Mouse (Mus musculus): ENCODE data around the gene Cpsf2. TPM values are rescaled to one million over a fixed set of nuclear protein-coding genes. Genes with fewer than 3 reads are reported as not detected.

Gene Cpsf2
- polyA plus RNA-seq, 1 experiment from 2014 or later: 27.3 TPM

DNA sequence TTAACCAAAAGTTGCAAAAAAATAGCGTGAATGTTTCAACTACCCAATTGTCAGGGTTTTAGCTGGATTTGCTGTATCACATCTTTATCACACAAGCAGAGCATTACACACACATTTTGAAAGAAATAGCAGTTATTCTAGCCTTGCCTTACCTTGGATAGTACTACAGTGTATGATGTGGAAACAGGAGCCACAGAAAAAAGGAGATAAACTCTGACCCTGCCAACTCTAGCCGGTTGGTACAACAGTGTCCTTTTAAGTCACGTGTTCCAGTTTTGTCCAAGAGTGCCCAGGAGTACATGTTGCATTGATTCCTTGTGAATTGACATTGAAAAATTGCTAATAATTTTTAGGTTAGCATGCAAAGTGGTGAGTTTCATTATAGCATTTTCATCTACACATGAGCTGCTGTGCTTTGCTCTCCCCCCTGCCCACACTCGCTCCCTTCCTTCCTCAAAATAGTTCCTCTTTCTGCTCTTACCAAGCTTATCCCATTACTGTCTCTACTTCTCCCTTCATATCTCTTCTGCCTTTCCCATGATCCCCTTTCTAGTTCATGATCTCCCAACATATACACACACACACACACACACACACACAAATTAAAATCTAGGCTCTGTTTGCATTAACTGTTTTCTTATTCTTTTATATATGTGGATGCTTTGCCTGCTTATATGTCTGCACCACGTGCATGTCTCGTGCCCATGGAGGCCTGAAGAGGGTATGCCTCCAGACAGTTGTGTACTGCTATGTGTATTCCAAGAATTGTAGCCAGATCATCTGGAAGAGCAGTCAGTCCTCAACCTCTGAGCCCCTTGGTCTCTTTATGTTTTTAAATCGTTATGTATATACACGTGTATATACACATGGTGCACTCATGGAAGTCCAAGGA lies 19.0 kb downstream of the Cpsf2 start:
- no peak overlapping the region for H3K4me3 ChIP-seq (ENCODE audit: low read depth, low read length)
- DNase-seq (ENCODE audit: low spot score) (no peak), ATAC-seq (ENCODE audit: low read depth) (no peak)
- no peaks in the 10 kb centered on the region for H3K9me3 ChIP-seq (ENCODE audit: control insufficient read depth, low read length)
- no peaks in the 10 kb centered on the region for H3K27me3 ChIP-seq (replicated peaks; ENCODE audit: control insufficient read depth, insufficient read depth, low read length)
- H3K4me2 ChIP-seq (ENCODE audit: low read depth, low read length): no peak overlapping the region
- no peak overlapping the region for H3K9ac ChIP-seq (ENCODE audit: low read depth, low read length)
- no peaks in the 10 kb centered on the region for H3K4me1 ChIP-seq (ENCODE audit: control insufficient read depth, insufficient read depth, low read length)
- no peak overlapping the region for H3K27ac ChIP-seq (replicated peaks; ENCODE audit: low read depth, low read length)
- 93% methylated on average over 8 of the region's 8 CpGs for WGBS
- peaks cover 77% of the 10 kb centered on the region for H3K36me3 ChIP-seq (ENCODE audit: control insufficient read depth, insufficient read depth, low read length)

DNA sequence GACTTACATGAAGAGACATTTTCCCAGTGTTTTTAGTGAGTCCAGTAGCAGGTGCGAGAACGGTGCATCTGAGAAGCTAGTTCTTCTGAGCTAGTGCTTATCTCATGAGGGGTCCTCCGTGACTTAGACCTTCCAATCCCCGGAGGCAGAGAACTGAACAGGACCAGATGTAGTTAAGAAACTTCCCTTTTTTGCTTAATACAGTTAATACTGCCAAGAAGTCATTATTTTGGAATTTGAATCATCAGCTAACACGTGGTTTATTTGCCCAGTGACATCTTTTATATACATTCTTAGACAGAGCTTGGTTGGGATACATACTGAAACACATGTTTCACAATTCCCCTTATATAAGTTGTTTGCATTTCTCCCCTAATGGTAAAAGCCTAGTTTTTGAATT lies 23.1 kb downstream of the Cpsf2 start:
- Histone ChIP-seq H3K27me3 (replicated peaks; ENCODE audit: control insufficient read depth, insufficient read depth, low read length) (no peaks in the 10 kb centered on the region), H3K27ac (replicated peaks; ENCODE audit: low read depth, low read length) (no peak overlapping the region), H3K4me1 (ENCODE audit: control insufficient read depth, insufficient read depth, low read length) (no peaks in the 10 kb centered on the region), H3K4me3 (ENCODE audit: low read depth, low read length) (no peak overlapping the region), H3K36me3 (ENCODE audit: control insufficient read depth, insufficient read depth, low read length) (peaks cover 80% of the 10 kb centered on the region), H3K9ac (ENCODE audit: low read depth, low read length) (no peak overlapping the region), H3K9me3 (ENCODE audit: control insufficient read depth, low read length) (no peaks in the 10 kb centered on the region), H3K4me2 (ENCODE audit: low read depth, low read length) (no peak overlapping the region)
- no peak for ATAC-seq (ENCODE audit: low read depth)
- 90% methylated on average over 5 of the region's 5 CpGs for WGBS
- DNase-seq (ENCODE audit: low spot score): no peak

DNA sequence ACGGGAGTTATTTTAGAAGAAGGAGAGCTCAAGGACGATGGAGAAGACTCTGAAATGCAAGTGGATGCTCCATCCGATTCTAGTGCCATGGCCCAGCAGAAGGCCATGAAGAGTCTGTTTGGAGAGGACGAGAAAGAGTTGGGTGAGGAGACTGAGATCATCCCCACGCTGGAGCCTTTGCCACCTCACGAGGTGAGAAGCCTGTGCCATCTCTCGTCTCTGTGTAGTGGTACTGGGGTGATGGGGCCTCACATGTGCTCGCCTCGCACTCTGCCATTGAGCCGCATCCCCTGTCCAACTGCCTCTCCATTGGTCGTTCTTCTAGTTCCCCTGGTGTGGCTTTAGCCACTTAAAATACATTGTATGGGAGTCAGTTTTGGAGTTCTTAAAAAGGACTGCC lies 25.0 kb downstream of the Cpsf2 start:
- Histone ChIP-seq H3K4me3 (ENCODE audit: low read depth, low read length) (no peak overlapping the region), H3K9ac (ENCODE audit: low read depth, low read length) (no peak overlapping the region), H3K4me2 (ENCODE audit: low read depth, low read length) (no peak overlapping the region), H3K4me1 (ENCODE audit: control insufficient read depth, insufficient read depth, low read length) (no peaks in the 10 kb centered on the region), H3K27ac (replicated peaks; ENCODE audit: low read depth, low read length) (no peak overlapping the region), H3K27me3 (replicated peaks; ENCODE audit: control insufficient read depth, insufficient read depth, low read length) (no peaks in the 10 kb centered on the region), H3K36me3 (ENCODE audit: control insufficient read depth, insufficient read depth, low read length) (peaks cover 84% of the 10 kb centered on the region), H3K9me3 (ENCODE audit: control insufficient read depth, low read length) (no peaks in the 10 kb centered on the region)
- ATAC-seq (ENCODE audit: low read depth) (no peak), DNase-seq (ENCODE audit: low spot score) (no peak)
- WGBS: 91% methylated on average over 11 of the region's 11 CpGs

DNA sequence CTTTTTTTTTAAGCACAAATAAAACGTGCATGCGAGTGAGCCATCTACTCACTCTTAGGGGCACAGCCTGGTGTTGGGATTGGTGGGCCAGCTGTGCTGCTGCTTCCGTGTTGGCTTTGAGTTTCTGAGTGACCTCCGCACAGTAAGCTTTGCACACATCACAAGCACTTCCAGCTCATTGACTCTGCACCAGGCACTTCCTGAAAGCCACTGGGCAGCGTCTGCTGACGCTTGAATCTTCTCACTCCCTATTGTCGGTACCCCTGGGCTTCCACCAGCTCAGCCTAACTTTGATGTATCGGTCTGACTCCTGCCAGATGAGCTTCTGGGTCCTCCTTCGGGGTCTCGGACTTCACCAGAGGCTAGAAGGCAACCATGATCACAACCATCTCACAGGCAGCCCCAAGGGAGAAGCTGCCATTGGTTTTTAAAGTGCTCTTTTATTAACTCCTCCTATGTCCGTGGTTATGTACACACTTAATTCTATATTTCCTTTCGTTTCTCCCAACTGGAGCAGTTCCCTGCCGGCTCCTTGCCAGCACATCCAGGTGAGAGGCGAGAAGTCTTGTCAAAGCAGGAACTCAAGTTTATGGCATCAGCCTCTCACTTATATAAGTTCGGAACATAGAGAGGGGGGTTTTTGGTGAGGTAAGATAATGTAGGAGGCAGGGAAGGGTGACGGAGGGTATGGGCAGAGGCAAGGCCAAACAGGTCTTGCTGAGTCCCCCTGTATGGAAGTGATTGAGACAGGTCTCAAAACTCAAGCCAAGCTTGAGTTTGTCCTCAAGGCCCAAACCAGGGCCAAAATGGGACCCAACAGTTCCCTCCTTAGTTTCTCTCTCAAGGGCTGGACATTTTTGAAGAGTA lies 32.6 kb downstream of the Cpsf2 start:
- Histone ChIP-seq H3K27ac (replicated peaks; ENCODE audit: low read depth, low read length) (no peak overlapping the region), H3K9me3 (ENCODE audit: control insufficient read depth, low read length) (no peaks in the 10 kb centered on the region), H3K27me3 (replicated peaks; ENCODE audit: control insufficient read depth, insufficient read depth, low read length) (no peaks in the 10 kb centered on the region), H3K4me3 (ENCODE audit: low read depth, low read length) (no peak overlapping the region), H3K36me3 (ENCODE audit: control insufficient read depth, insufficient read depth, low read length) (peaks cover 27% of the 10 kb centered on the region), H3K9ac (ENCODE audit: low read depth, low read length) (no peak overlapping the region), H3K4me1 (ENCODE audit: control insufficient read depth, insufficient read depth, low read length) (no peaks in the 10 kb centered on the region), H3K4me2 (ENCODE audit: low read depth, low read length) (no peak overlapping the region)
- 89% methylated on average over 16 of the region's 16 CpGs for WGBS
- ATAC-seq (ENCODE audit: low read depth): no peak
- no peak for DNase-seq (ENCODE audit: low spot score)

DNA sequence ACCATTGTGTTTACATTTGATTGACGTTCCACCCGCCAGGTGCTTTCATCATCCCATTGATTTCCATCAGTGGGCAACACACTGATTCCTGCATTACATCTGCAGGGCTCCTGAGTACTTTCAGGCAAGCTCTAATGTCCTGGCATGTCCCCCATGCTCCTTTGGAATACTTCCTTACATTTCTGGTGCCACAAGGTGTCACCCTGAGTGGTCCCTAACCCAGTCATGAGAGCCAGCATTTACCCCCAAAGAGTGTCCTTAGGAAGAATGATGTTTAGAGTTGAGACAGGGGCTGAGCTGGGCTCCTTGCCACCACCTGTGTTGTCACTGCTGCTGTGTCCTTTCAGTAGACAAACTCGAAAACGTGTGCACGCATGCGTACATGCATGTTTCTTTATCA lies 33.8 kb downstream of the Cpsf2 start:
- H3K9ac ChIP-seq (ENCODE audit: low read depth, low read length): no peak overlapping the region
- WGBS: 89% methylated on average over 6 of the region's 6 CpGs
- H3K9me3 ChIP-seq (ENCODE audit: control insufficient read depth, low read length): no peaks in the 10 kb centered on the region
- no peak overlapping the region for H3K4me2 ChIP-seq (ENCODE audit: low read depth, low read length)
- no peak for ATAC-seq (ENCODE audit: low read depth)
- H3K27ac ChIP-seq (replicated peaks; ENCODE audit: low read depth, low read length): no peak overlapping the region
- peaks cover 16% of the 10 kb centered on the region for H3K36me3 ChIP-seq (ENCODE audit: control insufficient read depth, insufficient read depth, low read length)
- H3K4me3 ChIP-seq (ENCODE audit: low read depth, low read length): no peak overlapping the region
- H3K27me3 ChIP-seq (replicated peaks; ENCODE audit: control insufficient read depth, insufficient read depth, low read length): no peaks in the 10 kb centered on the region
- DNase-seq (ENCODE audit: low spot score): no peak
- no peaks in the 10 kb centered on the region for H3K4me1 ChIP-seq (ENCODE audit: control insufficient read depth, insufficient read depth, low read length)

DNA sequence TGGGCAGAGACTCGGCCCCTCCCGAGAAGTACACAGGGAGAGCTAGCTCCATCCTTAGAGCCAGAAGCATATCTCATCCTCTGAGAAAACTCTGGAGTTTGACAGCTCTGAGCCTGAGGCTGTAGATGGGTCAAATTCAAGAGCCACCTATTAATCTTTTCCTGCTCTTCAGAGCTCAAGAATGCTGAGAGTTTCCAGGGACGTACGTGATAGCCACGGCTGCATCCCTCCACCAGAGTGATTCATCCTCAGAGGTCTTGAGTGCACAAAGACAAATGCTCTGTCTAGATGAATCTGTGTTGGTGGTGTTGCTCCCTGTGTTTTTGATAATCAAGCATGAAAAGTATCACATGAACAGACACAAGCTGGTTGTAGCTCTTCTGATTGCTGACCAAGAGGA lies 38.6 kb downstream of the Cpsf2 start:
- 61% methylated on average over 5 of the region's 5 CpGs for WGBS
- no peak for DNase-seq (ENCODE audit: low spot score)

DNA sequence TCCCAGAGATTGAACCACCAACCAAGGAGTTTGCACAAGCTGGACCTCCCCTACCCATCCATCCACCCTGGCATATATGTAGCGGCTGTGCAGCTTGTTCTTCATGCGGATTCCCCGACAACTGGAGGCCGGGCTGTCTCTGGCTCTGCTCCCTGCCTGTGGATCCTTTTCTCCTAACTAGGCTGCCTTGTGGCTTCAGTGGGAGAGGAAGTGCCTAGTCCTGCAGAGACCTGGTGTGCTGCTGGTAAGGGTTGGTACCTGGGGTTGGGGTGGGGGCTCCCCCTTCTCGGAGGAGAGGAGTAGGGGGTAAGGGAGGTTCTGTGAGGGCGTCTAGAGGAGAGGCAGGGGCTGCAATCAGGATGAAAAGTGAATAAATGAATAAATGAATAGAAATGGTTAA lies 39.3 kb downstream of the Cpsf2 start:
- Histone ChIP-seq H3K27me3 (replicated peaks; ENCODE audit: control insufficient read depth, insufficient read depth, low read length) (no peaks in the 10 kb centered on the region), H3K27ac (replicated peaks; ENCODE audit: low read depth, low read length) (no peak overlapping the region), H3K4me3 (ENCODE audit: low read depth, low read length) (no peak overlapping the region), H3K4me2 (ENCODE audit: low read depth, low read length) (no peak overlapping the region), H3K9ac (ENCODE audit: low read depth, low read length) (no peak overlapping the region), H3K36me3 (ENCODE audit: control insufficient read depth, insufficient read depth, low read length) (no peaks in the 10 kb centered on the region), H3K9me3 (ENCODE audit: control insufficient read depth, low read length) (no peaks in the 10 kb centered on the region), H3K4me1 (ENCODE audit: control insufficient read depth, insufficient read depth, low read length) (no peaks in the 10 kb centered on the region)
- DNase-seq (ENCODE audit: low spot score): no peak
- 91% methylated on average over 6 of the region's 6 CpGs for WGBS
- ATAC-seq (ENCODE audit: low read depth): no peak

More for the DNA sequence above, 38.6 kb downstream of the Cpsf2 start:
- ATAC-seq (ENCODE audit: low read depth): no peak
- no peaks in the 10 kb centered on the region for H3K9me3 ChIP-seq (ENCODE audit: control insufficient read depth, low read length)
- no peak overlapping the region for H3K27ac ChIP-seq (replicated peaks; ENCODE audit: low read depth, low read length)
- no peaks in the 10 kb centered on the region for H3K36me3 ChIP-seq (ENCODE audit: control insufficient read depth, insufficient read depth, low read length)
- no peaks in the 10 kb centered on the region for H3K4me1 ChIP-seq (ENCODE audit: control insufficient read depth, insufficient read depth, low read length)
- H3K9ac ChIP-seq (ENCODE audit: low read depth, low read length): no peak overlapping the region
- H3K4me3 ChIP-seq (ENCODE audit: low read depth, low read length): no peak overlapping the region
- H3K27me3 ChIP-seq (replicated peaks; ENCODE audit: control insufficient read depth, insufficient read depth, low read length): no peaks in the 10 kb centered on the region
- no peak overlapping the region for H3K4me2 ChIP-seq (ENCODE audit: low read depth, low read length)

DNA sequence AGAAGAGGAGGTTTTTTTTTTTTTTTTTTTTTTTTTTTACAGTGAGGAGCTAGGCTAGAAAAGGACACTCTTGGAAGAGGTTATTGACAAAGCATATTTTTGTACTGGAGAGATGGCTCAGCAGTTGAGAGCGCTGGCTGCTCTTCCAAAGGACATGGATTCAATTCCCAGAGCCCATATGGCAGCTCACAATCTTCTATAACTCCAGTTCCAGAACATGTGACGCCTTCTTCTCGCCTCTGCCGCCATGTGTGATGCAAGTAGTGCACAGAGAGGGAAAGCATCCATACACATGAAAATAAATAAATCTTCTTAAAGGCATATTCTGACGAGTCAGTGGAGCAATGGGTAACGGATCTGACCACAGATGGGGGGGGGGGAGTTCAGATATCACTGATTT lies 46.1 kb downstream of the Cpsf2 start:
- Histone ChIP-seq H3K4me2 (ENCODE audit: low read depth, low read length) (no peak overlapping the region), H3K4me3 (ENCODE audit: low read depth, low read length) (no peak overlapping the region), H3K9ac (ENCODE audit: low read depth, low read length) (no peak overlapping the region), H3K4me1 (ENCODE audit: control insufficient read depth, insufficient read depth, low read length) (no peaks in the 10 kb centered on the region), H3K27me3 (replicated peaks; ENCODE audit: control insufficient read depth, insufficient read depth, low read length) (no peaks in the 10 kb centered on the region), H3K36me3 (ENCODE audit: control insufficient read depth, insufficient read depth, low read length) (no peaks in the 10 kb centered on the region), H3K27ac (replicated peaks; ENCODE audit: low read depth, low read length) (no peak overlapping the region), H3K9me3 (ENCODE audit: control insufficient read depth, low read length) (no peaks in the 10 kb centered on the region)
- DNase-seq (ENCODE audit: low spot score) (no peak), ATAC-seq (ENCODE audit: low read depth) (no peak)
- 85% methylated on average over 6 of the region's 6 CpGs for WGBS
